Mouse (Mus musculus) E14TG2a.4 (cell line): ENCODE data around the gene Traf3ip2.

Experiments used
- H3K27me3 ChIP-seq: 2 replicates; pipeline ENCODE4 v1.6.1; 2014; ENCODE audit warnings: low read length, control low read depth; ENCODE audit not compliant: insufficient read depth
- H3K36me3 ChIP-seq: 2 replicates; pipeline ENCODE4 v1.6.1; 2014; ENCODE audit warnings: low read length, control low read depth; ENCODE audit not compliant: insufficient read depth
- H3K4me1 ChIP-seq: replicated peaks from 2 replicates; pipeline ENCODE4 v1.6.1; 2014; ENCODE audit warnings: low read depth, low read length, control low read depth
- H3K4me3 ChIP-seq: replicated peaks from 2 replicates; pipeline ENCODE4 v1.5.1; 2014; ENCODE audit warnings: mild to moderate bottlenecking, low read length
- H3K9me3 ChIP-seq: 2 replicates; pipeline ENCODE4 v1.6.1; 2014; ENCODE audit warnings: low read length, control low read depth
- CTCF ChIP-seq: conservative IDR thresholded peaks from 2 replicates; pipeline ENCODE4 v1.5.1; 2014; ENCODE audit warnings: low read length
- NANOG ChIP-seq: IDR thresholded peaks from 2 replicates; pipeline ENCODE4 v1.6.1; 2014; ENCODE audit warnings: borderline replicate concordance, low read length, mixed read lengths
- POU5F1 ChIP-seq: IDR thresholded peaks from 2 replicates; pipeline ENCODE4 v1.6.1; 2014; ENCODE audit warnings: low read length, borderline replicate concordance

The Traf3ip2 gene

GRCm38 (mm10) chr10:39612989-39613831 lies 476 bp downstream of the Traf3ip2 start:
- no peak for TF ChIP-seq CTCF
- no peak for TF ChIP-seq POU5F1
- TF ChIP-seq NANOG, result no peak
- Histone ChIP-seq H3K4me1 (peaks cover 66% of the 10 kb centered on the region), H3K4me3 (peak overlapping the region; percentile 77), H3K36me3 (no peaks in the 10 kb centered on the region), H3K9me3 (peaks cover 5% of the 10 kb centered on the region; the same call in 1 of the 2 replicates), H3K27me3 (0 out of 2 replicates have a peak, but pooled peaks cover 2% of the 10 kb centered on the region)

- Histone ChIP-seq H3K27me3 (0 out of 2 replicates have a peak, but pooled peaks cover 2% of the 10 kb centered on the region), H3K4me1 (peaks cover 74% of the 10 kb centered on the region), H3K9me3 (peaks cover under 1% of the 10 kb centered on the region; the same call in 1 of the 2 replicates), H3K36me3 (no peaks in the 10 kb centered on the region), H3K4me3 (no peak overlapping the region)
- TF ChIP-seq POU5F1 (no peak), NANOG (no peak), CTCF (no peak)
Observed at GRCm38 (mm10) chr10:39613973-39614372, 1.2 kb downstream of the Traf3ip2 start.

- Histone ChIP-seq H3K4me1 (peaks cover 78% of the 10 kb centered on the region), H3K36me3 (no peaks in the 10 kb centered on the region), H3K27me3 (0 out of 2 replicates have a peak, but pooled peaks cover 2% of the 10 kb centered on the region), H3K4me3 (0 out of 2 replicates have a peak overlapping the region, but pooled peaks have one; percentile 20), H3K9me3 (no peaks in the 10 kb centered on the region)
- TF ChIP-seq CTCF (no peak), POU5F1 (no peak), NANOG (no peak)
Observed at GRCm38 (mm10) chr10:39614676-39615075, 1.9 kb downstream of the Traf3ip2 start.

- Histone ChIP-seq H3K4me3 (peak overlapping the region; percentile 57), H3K4me1 (peaks cover 77% of the 10 kb centered on the region), H3K27me3 (0 out of 2 replicates have a peak, but pooled peaks cover 2% of the 10 kb centered on the region), H3K36me3 (peaks cover 6% of the 10 kb centered on the region; the same call in 1 of the 2 replicates), H3K9me3 (no peaks in the 10 kb centered on the region)
- TF ChIP-seq NANOG (no peak), POU5F1 (no peak), CTCF (no peak)
Observed at GRCm38 (mm10) chr10:39615531-39616229, 2.9 kb downstream of the Traf3ip2 start.

DNA sequence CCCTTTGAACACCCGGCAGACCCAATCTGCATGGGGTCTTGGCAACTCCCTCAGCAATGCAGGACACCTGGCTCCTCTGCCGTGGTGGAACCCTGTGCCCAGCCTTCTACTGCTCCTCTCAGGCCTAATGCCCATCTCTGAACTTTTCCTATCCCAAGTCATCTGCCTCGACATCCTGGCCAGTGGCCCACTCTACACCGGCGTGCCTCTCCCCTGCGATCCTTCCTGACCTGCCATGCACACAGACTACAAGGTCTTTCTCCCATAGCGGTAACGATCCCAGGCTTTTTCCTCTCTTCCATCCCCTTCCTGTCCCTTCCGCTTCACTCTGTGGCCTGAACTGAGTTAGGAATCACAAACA lies 3.5 kb downstream of the Traf3ip2 start:
- H3K36me3 ChIP-seq, result peaks cover 11% of the 10 kb centered on the region

DNA sequence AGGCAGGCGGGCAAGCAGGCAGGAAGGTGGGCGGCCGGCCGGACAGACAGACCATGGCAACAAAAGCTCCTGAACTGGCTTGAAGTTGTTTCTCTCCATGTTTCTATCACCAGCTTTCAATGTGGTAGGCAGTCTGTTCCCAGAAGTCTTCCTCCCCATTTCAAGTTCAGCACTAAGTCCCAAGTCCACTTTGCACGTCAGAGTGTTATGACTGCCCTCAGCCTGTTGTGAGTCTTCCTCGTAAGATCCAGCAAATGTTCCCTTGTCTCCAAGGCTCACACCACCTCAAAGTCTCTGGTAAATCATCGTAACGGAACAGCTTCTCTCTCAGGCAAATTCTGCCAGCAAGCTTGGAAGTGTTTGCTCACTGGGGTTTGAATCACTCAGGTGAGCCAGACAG lies 3.9 kb downstream of the Traf3ip2 start:
- peaks cover 16% of the 10 kb centered on the region for H3K36me3 ChIP-seq
- TF ChIP-seq CTCF (no peak), NANOG (no peak), POU5F1 (no peak)
- H3K4me1 ChIP-seq, result peaks cover 68% of the 10 kb centered on the region
- peak overlapping the region; percentile 57 for H3K4me3 ChIP-seq
- H3K27me3 ChIP-seq, result 0 out of 2 replicates have a peak, but pooled peaks cover 2% of the 10 kb centered on the region
- H3K9me3 ChIP-seq, result no peaks in the 10 kb centered on the region

More for the DNA sequence above, 3.5 kb downstream of the Traf3ip2 start:
- Histone ChIP-seq H3K4me1 (peaks cover 72% of the 10 kb centered on the region), H3K4me3 (peak overlapping the region; percentile 57), H3K9me3 (no peaks in the 10 kb centered on the region), H3K27me3 (0 out of 2 replicates have a peak, but pooled peaks cover 2% of the 10 kb centered on the region)
- no peak for TF ChIP-seq CTCF
- no peak for TF ChIP-seq NANOG
- no peak for TF ChIP-seq POU5F1

DNA sequence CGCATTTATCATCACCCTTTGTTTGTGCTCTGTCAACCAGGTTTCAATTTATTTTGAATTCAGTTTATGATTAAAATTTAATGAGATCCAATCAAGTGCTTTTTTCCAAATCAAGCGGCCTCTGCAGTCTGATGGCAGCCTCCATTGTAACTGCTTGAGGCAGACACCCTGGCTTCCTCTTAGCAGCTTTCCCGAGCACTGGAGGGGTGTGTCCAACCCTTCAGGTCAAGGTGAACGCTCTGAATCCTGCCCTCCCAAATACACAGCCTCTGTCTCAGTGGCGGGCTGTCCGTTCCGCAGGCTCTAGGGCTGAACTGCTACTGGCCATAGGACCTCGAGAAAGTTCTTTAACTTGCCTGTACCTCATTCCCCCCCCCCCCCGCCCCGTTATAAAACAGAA lies 5.7 kb downstream of the Traf3ip2 start:
- Histone ChIP-seq H3K27me3 (0 out of 2 replicates have a peak, but pooled peaks cover 2% of the 10 kb centered on the region), H3K4me3 (0 out of 2 replicates have a peak overlapping the region, but pooled peaks have one; percentile 17), H3K9me3 (no peaks in the 10 kb centered on the region), H3K36me3 (peaks cover 24% of the 10 kb centered on the region), H3K4me1 (peaks cover 60% of the 10 kb centered on the region)
- TF ChIP-seq NANOG (no peak), POU5F1 (no peak), CTCF (no peak)

DNA sequence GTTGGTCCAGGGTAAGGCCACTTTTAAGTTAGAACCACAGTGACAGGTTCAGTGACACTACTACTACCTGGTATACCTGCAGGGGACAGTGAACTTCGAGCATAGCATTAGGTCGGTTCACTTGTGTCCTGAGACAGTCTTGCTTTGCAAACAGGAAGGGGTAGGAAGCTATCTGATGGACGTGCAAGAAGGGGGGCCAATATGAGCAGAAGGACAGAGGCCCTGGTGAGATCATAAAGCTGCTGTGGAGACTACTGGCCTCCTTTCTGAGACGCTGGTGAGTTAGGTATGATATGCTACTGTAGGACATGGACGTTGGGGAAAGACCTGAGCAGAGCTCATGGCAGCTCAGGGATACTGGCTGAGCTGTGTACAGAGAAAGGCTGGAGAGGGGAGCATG lies 7.9 kb downstream of the Traf3ip2 start:
- Histone ChIP-seq H3K4me1 (peaks cover 62% of the 10 kb centered on the region), H3K27me3 (0 out of 2 replicates have a peak, but pooled peaks cover 2% of the 10 kb centered on the region), H3K9me3 (no peaks in the 10 kb centered on the region), H3K36me3 (peaks cover 30% of the 10 kb centered on the region), H3K4me3 (no peak overlapping the region)
- no peak for TF ChIP-seq POU5F1
- no peak for TF ChIP-seq NANOG
- TF ChIP-seq CTCF, result no peak
